Mouse (Mus musculus): ENCODE data around the gene Rsph4a.
"Not testable (repeated sequence)": the region's sequence is repeated elsewhere in the genome, so short reads cannot be mapped to it uniquely, and the experiment has no call there.

Rsph4a gene

GRCm38 (mm10) chr10:33904530-33905481 lies at the start of gene Rsph4a:
Rsph4a (plus strand) TSS chr10:33905111.
- in situ Hi-C loops (cut with MboI; ENCODE audit: low pct_unique_long_range_greater_than_20kb in 1 of 2, low sequenced_read_pairs in 2 of 2, unreplicated experiment in 1 of 2): no loop called here

GRCm38 (mm10) chr10:33857421-33857820 lies 47.5 kb upstream of the Rsph4a start, which contains the start of gene Sult3a1:
Sult3a1 (plus strand) TSS chr10:33857721.
- in situ Hi-C loops (cut with MboI; ENCODE audit: low pct_unique_long_range_greater_than_20kb in 1 of 2, low sequenced_read_pairs in 2 of 2, unreplicated experiment in 1 of 2): no loop called here

- in situ Hi-C loops (cut with MboI; ENCODE audit: low pct_unique_long_range_greater_than_20kb in 1 of 2, low sequenced_read_pairs in 2 of 2, unreplicated experiment in 1 of 2): no loop called here
Measured at GRCm38 (mm10) chr10:33865994-33866393, 38.9 kb upstream of the Rsph4a start.

GRCm38 (mm10) chr10:33870441-33870840 lies 34.5 kb upstream of the Rsph4a start:
- in situ Hi-C loops (cut with MboI; ENCODE audit: low pct_unique_long_range_greater_than_20kb in 1 of 2, low sequenced_read_pairs in 2 of 2, unreplicated experiment in 1 of 2): no loop called here

- in situ Hi-C loops (cut with MboI; ENCODE audit: low pct_unique_long_range_greater_than_20kb in 1 of 2, low sequenced_read_pairs in 2 of 2, unreplicated experiment in 1 of 2): no loop called here
Measured at GRCm38 (mm10) chr10:33872672-33873398, 32.1 kb upstream of the Rsph4a start.

GRCm38 (mm10) chr10:33882411-33882810 lies 22.5 kb upstream of the Rsph4a start:
- in situ Hi-C loops (cut with MboI; ENCODE audit: low pct_unique_long_range_greater_than_20kb in 1 of 2, low sequenced_read_pairs in 2 of 2, unreplicated experiment in 1 of 2): not testable (repeated sequence)

- in situ Hi-C loops (cut with MboI; ENCODE audit: low pct_unique_long_range_greater_than_20kb in 1 of 2, low sequenced_read_pairs in 2 of 2, unreplicated experiment in 1 of 2): not testable (repeated sequence)
Measured at GRCm38 (mm10) chr10:33901520-33901919, 3.4 kb upstream of the Rsph4a start.

- in situ Hi-C loops (cut with MboI; ENCODE audit: low pct_unique_long_range_greater_than_20kb in 1 of 2, low sequenced_read_pairs in 2 of 2, unreplicated experiment in 1 of 2): no loop called here
Measured at GRCm38 (mm10) chr10:33905489-33905888, 578 bp downstream of the Rsph4a start.

GRCm38 (mm10) chr10:33940702-33941101 lies 35.8 kb downstream of the Rsph4a start:
- in situ Hi-C loops (cut with MboI; ENCODE audit: low pct_unique_long_range_greater_than_20kb in 1 of 2, low sequenced_read_pairs in 2 of 2, unreplicated experiment in 1 of 2): no loop called here

GRCm38 (mm10) chr10:33945390-33945789 lies 40.5 kb downstream of the Rsph4a start:
- in situ Hi-C loops (cut with MboI; ENCODE audit: low pct_unique_long_range_greater_than_20kb in 1 of 2, low sequenced_read_pairs in 2 of 2, unreplicated experiment in 1 of 2): no loop called here

- in situ Hi-C loops (cut with MboI; ENCODE audit: low pct_unique_long_range_greater_than_20kb in 1 of 2, low sequenced_read_pairs in 2 of 2, unreplicated experiment in 1 of 2): no loop called here
Measured at GRCm38 (mm10) chr10:33946336-33946735, 41.4 kb downstream of the Rsph4a start.

- in situ Hi-C loops (cut with MboI; ENCODE audit: low pct_unique_long_range_greater_than_20kb in 1 of 2, low sequenced_read_pairs in 2 of 2, unreplicated experiment in 1 of 2): no loop called here
Measured at GRCm38 (mm10) chr10:33950803-33951583, 46.1 kb downstream of the Rsph4a start, which contains the start of gene Zup1. Zup1 (minus strand) TSS chr10:33951269.

- in situ Hi-C loops (cut with MboI; ENCODE audit: low pct_unique_long_range_greater_than_20kb in 1 of 2, low sequenced_read_pairs in 2 of 2, unreplicated experiment in 1 of 2): no loop called here
Measured at GRCm38 (mm10) chr10:33952509-33952908, 47.6 kb downstream of the Rsph4a start.
